Mouse (Mus musculus) embryonic stem cell, embryonic (primary cell): ENCODE results near the gene Tspan9.

ENCODE experiments used
- CTCF ChIA-PET, 4 experiments: fragments of 300-600 bp in 2 of 4; fragments of 350-600 bp in 2 of 4; sonication (Branson Sonifier 250); formaldehyde crosslinking; loops; one replicate each; lab custom pipeline; 2022; ENCODE audit warnings: inconsistent platforms in 2 of 4; lab: Charles Lee
- POLR2A ChIA-PET, 4 experiments: fragments of 300-600 bp in 2 of 4; fragments of 350-600 bp in 2 of 4; sonication (Branson Sonifier 250); formaldehyde crosslinking; loops; one replicate each; lab custom pipeline; 2022; ENCODE audit warnings: antibody characterized with exemption in 4 of 4, inconsistent platforms in 1 of 4; lab: Charles Lee

The Tspan9 gene

GRCm38 (mm10) chr6:128076104-128077020 is 67.0 kb downstream of the Tspan9 start:
- CTCF ChIA-PET: interaction anchor here in 1 of 4 experiments (1.3 kb wide), 1 partner anchor 42 kb away, joined by 4 read pairs; no protein-coding TSS in a partner anchor

GRCm38 (mm10) chr6:128075453-128076003 is 67.9 kb downstream of the Tspan9 start:
- CTCF ChIA-PET: interaction anchor here in 1 of 4 experiments (0.5 kb wide), 1 partner anchor 69 kb away, joined by 6 read pairs; no protein-coding TSS in a partner anchor
- POLR2A ChIA-PET: interaction anchor here in 2 of 4 experiments (0.6 to 2.1 kb wide), 3 partner anchors 10 to 15 kb away, joined by 3 to 7 read pairs (median 3); no protein-coding TSS in a partner anchor

More at GRCm38 (mm10) chr6:128076104-128077020, 67.0 kb downstream of the Tspan9 start:
- POLR2A ChIA-PET: interaction anchor here in 1 of 4 experiments (1.6 kb wide), 1 partner anchor 13 kb away, joined by 3 read pairs; no protein-coding TSS in a partner anchor

- ChIA-PET CTCF (interaction anchor here in 2 of 4 experiments (1.6 to 1.8 kb wide), 2 partner anchors 20 kb away, joined by 3 to 4 read pairs; no protein-coding TSS in a partner anchor), POLR2A (interaction anchor here in 1 of 4 experiments (0.9 kb wide), 1 partner anchor 20 kb away, joined by 3 read pairs; no protein-coding TSS in a partner anchor)
Measured at GRCm38 (mm10) chr6:128070921-128071558, 72.4 kb downstream of the Tspan9 start.

GRCm38 (mm10) chr6:128070072-128070872 is 73.1 kb downstream of the Tspan9 start:
- CTCF ChIA-PET: interaction anchor here in 2 of 4 experiments (0.9 to 1.8 kb wide), 2 partner anchors 21 to 42 kb away, joined by 3 to 4 read pairs; no protein-coding TSS in a partner anchor
- POLR2A ChIA-PET: no interaction called here

GRCm38 (mm10) chr6:128068144-128068543 is 75.2 kb downstream of the Tspan9 start:
- POLR2A ChIA-PET: interaction anchor here in 1 of 4 experiments (1.1 to 1.6 kb wide), 2 partner anchors 24 to 33 kb away, joined by 3 to 6 read pairs; no protein-coding TSS in a partner anchor
- CTCF ChIA-PET: interaction anchor here in 3 of 4 experiments (0.6 to 1.5 kb wide), 3 partner anchors 25 to 36 kb away, joined by 4 to 16 read pairs (median 4); no protein-coding TSS in a partner anchor

- CTCF ChIA-PET: interaction anchor here in 2 of 4 experiments (0.9 to 1.9 kb wide), 5 partner anchors 9 to 93 kb away, joined by 3 to 7 read pairs (median 5); no protein-coding TSS in a partner anchor
Measured at GRCm38 (mm10) chr6:128065982-128066381, 77.4 kb downstream of the Tspan9 start.

GRCm38 (mm10) chr6:128063501-128063900 is 79.9 kb downstream of the Tspan9 start:
- ChIA-PET POLR2A (interaction anchor here in 2 of 4 experiments (0.7 to 1.4 kb wide), 2 partner anchors 12 to 28 kb away, joined by 3 to 4 read pairs; no protein-coding TSS in a partner anchor), CTCF (interaction anchor here (0.6 to 1.7 kb wide), 8 partner anchors 10 to 449 kb away, joined by 3 to 9 read pairs (median 4); no protein-coding TSS in a partner anchor)

More at GRCm38 (mm10) chr6:128065982-128066381, 77.4 kb downstream of the Tspan9 start:
- POLR2A ChIA-PET: interaction anchor here in 3 of 4 experiments (0.7 to 1.4 kb wide), 5 partner anchors 9 to 249 kb away, joined by 3 to 5 read pairs (median 3); partner anchors contain the start of gene Tspan9 (in 1 of the 3)

- ChIA-PET POLR2A (interaction anchor here in 1 of 4 experiments (1.0 to 1.4 kb wide), 2 partner anchors 11 to 29 kb away, joined by 3 to 4 read pairs; no protein-coding TSS in a partner anchor), CTCF (interaction anchor here (0.6 to 1.7 kb wide), 6 partner anchors 10 to 480 kb away, joined by 3 to 9 read pairs (median 5); no protein-coding TSS in a partner anchor)
Measured at GRCm38 (mm10) chr6:128062784-128063183, 80.6 kb downstream of the Tspan9 start.

GRCm38 (mm10) chr6:128062216-128062615 is 81.2 kb downstream of the Tspan9 start:
- CTCF ChIA-PET: interaction anchor here in 2 of 4 experiments (1.2 kb wide), 2 partner anchors 9 to 30 kb away, joined by 4 to 7 read pairs; no protein-coding TSS in a partner anchor
- POLR2A ChIA-PET: interaction anchor here in 1 of 4 experiments (1.0 to 1.4 kb wide), 2 partner anchors 12 to 29 kb away, joined by 3 to 4 read pairs; no protein-coding TSS in a partner anchor

- POLR2A ChIA-PET: interaction anchor here in 1 of 4 experiments (1.0 kb wide), 1 partner anchor 26 kb away, joined by 3 read pairs; no protein-coding TSS in a partner anchor
- CTCF ChIA-PET: interaction anchor here in 2 of 4 experiments (0.9 to 1.2 kb wide), 2 partner anchors 30 to 85 kb away, joined by 3 to 5 read pairs; no protein-coding TSS in a partner anchor
Measured at GRCm38 (mm10) chr6:128061342-128061741, 82.1 kb downstream of the Tspan9 start.

GRCm38 (mm10) chr6:128058570-128058969 is 84.8 kb downstream of the Tspan9 start:
- ChIA-PET POLR2A (interaction anchor here in 1 of 4 experiments (0.5 to 0.7 kb wide), 2 partner anchors 29 to 281 kb away, joined by 3 read pairs; no protein-coding TSS in a partner anchor), CTCF (no interaction called here)

- CTCF ChIA-PET: interaction anchor here in 1 of 4 experiments (0.7 kb wide), 2 partner anchors 28 to 301 kb away, joined by 3 to 4 read pairs; no protein-coding TSS in a partner anchor
- POLR2A ChIA-PET: interaction anchor here in 1 of 4 experiments (0.5 to 0.7 kb wide), 2 partner anchors 30 to 281 kb away, joined by 3 read pairs; no protein-coding TSS in a partner anchor
Measured at GRCm38 (mm10) chr6:128058157-128058556, 85.2 kb downstream of the Tspan9 start.

- ChIA-PET POLR2A (interaction anchor here in 3 of 4 experiments (0.5 to 1.4 kb wide), 4 partner anchors 8 to 717 kb away, joined by 3 to 5 read pairs (median 4); no protein-coding TSS in a partner anchor), CTCF (interaction anchor here in 3 of 4 experiments (0.5 to 1.9 kb wide), 6 partner anchors 10 to 1075 kb away, joined by 3 to 7 read pairs (median 4); no protein-coding TSS in a partner anchor)
Measured at GRCm38 (mm10) chr6:128053000-128053732, 90.2 kb downstream of the Tspan9 start.

- ChIA-PET CTCF (interaction anchor here in 3 of 4 experiments (1.0 to 2.2 kb wide), 8 partner anchors 13 to 44 kb away, joined by 3 to 10 read pairs (median 4); no protein-coding TSS in a partner anchor), POLR2A (interaction anchor here in 3 of 4 experiments (0.7 to 1.5 kb wide), 7 partner anchors 9 to 153 kb away, joined by 3 to 4 read pairs (median 3); no protein-coding TSS in a partner anchor)
Measured at GRCm38 (mm10) chr6:128047671-128048070, 95.7 kb downstream of the Tspan9 start.

GRCm38 (mm10) chr6:128047239-128047638 is 96.2 kb downstream of the Tspan9 start:
- CTCF ChIA-PET: interaction anchor here in 3 of 4 experiments (1.0 to 2.2 kb wide), 8 partner anchors 12 to 44 kb away, joined by 3 to 10 read pairs (median 4); no protein-coding TSS in a partner anchor
- POLR2A ChIA-PET: interaction anchor here in 3 of 4 experiments (0.7 to 1.5 kb wide), 6 partner anchors 9 to 153 kb away, joined by 3 to 4 read pairs (median 3); no protein-coding TSS in a partner anchor
